19 mouse cellular contexts compared by ENCODE assay signal in the genomic region with DNA sequence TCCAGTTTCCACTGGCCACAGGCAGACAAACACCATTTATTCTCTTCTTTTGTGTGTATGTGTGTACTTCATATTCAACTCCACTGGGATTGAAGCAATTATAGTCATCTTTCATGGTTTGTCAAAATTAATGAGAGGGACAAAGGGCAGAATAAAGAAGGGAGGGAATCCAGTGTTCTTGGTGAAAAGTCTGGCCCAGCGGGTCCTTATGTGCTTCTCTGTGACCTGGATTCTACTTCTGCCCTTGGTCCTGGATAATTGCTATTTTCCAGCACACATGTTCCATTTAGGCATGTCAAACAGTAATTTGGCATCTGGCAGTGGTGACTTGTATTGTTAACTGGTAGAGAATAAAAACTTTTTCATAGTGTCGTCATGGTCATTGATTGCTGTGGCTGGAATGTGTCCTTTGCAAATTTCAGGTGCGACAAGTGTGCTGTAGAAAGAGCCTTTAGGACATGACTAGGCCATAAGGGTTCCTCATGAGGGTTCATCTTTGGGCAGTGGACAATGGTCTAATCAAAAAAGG. TPM values are rescaled to one million over a fixed set of nuclear protein-coding genes. Genes with fewer than 3 reads are reported as not detected.
A peak's percentile ranks its signal among the peaks of the same experiment; 100 is the strongest.
DNase-seq lines count a peak whose midpoint lies in the region; ATAC-seq and TF ChIP-seq lines count a peak whose summit lies in the region.
"Had no signal": no experiment of that assay in that cellular context is flagged by ENCODE, and none has a peak within 500 bp of the region (broad histone marks: within the 10 kb centered on the region; RNA-seq: fewer than 3 reads in every experiment).

No protein-coding gene starts in this region.

- no peak overlapping the region for H3K4me2 ChIP-seq in hindbrain, embryonic 14.5 days (replicated peaks)
- H3K4me2 ChIP-seq in midbrain, postnatal 0 days (ENCODE audit: low read depth, low read length, poor library complexity, severe bottlenecking): no peak overlapping the region

- H3K9ac ChIP-seq in hindbrain, embryonic 14.5 days: no peak overlapping the region
- no peak overlapping the region for H3K9ac ChIP-seq in midbrain, postnatal 0 days (replicated peaks; ENCODE audit: low read length, poor library complexity, severe bottlenecking)
- H3K9ac ChIP-seq: embryonic facial prominence, embryonic 13.5 days had no signal

- no peaks in the 10 kb centered on the region for H3K27me3 ChIP-seq in hindbrain, embryonic 10.5 days (ENCODE audit: insufficient read depth, poor library complexity, severe bottlenecking)
- H3K27me3 ChIP-seq in hindbrain, embryonic 14.5 days (ENCODE audit: control insufficient read depth, insufficient read depth, low read length): no peaks in the 10 kb centered on the region
- no peaks in the 10 kb centered on the region for H3K27me3 ChIP-seq in midbrain, postnatal 0 days (ENCODE audit: insufficient read depth, low read length)
- H3K27me3 ChIP-seq in midbrain, embryonic 10.5 days (ENCODE audit: low read depth, poor library complexity, severe bottlenecking): no peaks in the 10 kb centered on the region
- H3K27me3 ChIP-seq: embryonic facial prominence, embryonic 13.5 days had no signal

- ATAC-seq in hindbrain, embryonic 14.5 days (ENCODE audit: low FRiP score): no peak
- no peak for ATAC-seq in midbrain, postnatal 0 days (ENCODE audit: low FRiP score)
- ATAC-seq: inflammation-experienced regulatory T-cells, adult 6 months had no signal

- no peak overlapping the region for H3K27ac ChIP-seq in hindbrain, embryonic 10.5 days
- no peak overlapping the region for H3K27ac ChIP-seq in hindbrain, embryonic 14.5 days
- no peak overlapping the region for H3K27ac ChIP-seq in midbrain, postnatal 0 days (ENCODE audit: low read depth, low read length)
- H3K27ac ChIP-seq in midbrain, embryonic 10.5 days (replicated peaks): no peak overlapping the region
- H3K27ac ChIP-seq: embryonic facial prominence, embryonic 13.5 days had no signal

- H3K9me3 ChIP-seq in hindbrain, embryonic 10.5 days: no peaks in the 10 kb centered on the region
- no peaks in the 10 kb centered on the region for H3K9me3 ChIP-seq in hindbrain, embryonic 14.5 days (ENCODE audit: control insufficient read depth, low read length)
- no peaks in the 10 kb centered on the region for H3K9me3 ChIP-seq in midbrain, postnatal 0 days (ENCODE audit: low read length)
- H3K9me3 ChIP-seq in midbrain, embryonic 10.5 days (replicated peaks): no peaks in the 10 kb centered on the region
- H3K9me3 ChIP-seq: embryonic facial prominence, embryonic 13.5 days had no signal

- peaks cover 14% of the 10 kb centered on the region for H3K4me1 ChIP-seq in hindbrain, embryonic 10.5 days (replicated peaks)
- 0 out of 2 replicates have a peak, but pooled peaks cover 5% of the 10 kb centered on the region for H3K4me1 ChIP-seq in hindbrain, embryonic 14.5 days (replicated peaks; ENCODE audit: control insufficient read depth, insufficient read depth, low read length)
- H3K4me1 ChIP-seq in midbrain, postnatal 0 days (ENCODE audit: insufficient read depth, low read length): no peaks in the 10 kb centered on the region
- H3K4me1 ChIP-seq in midbrain, embryonic 10.5 days: peaks cover 16% of the 10 kb centered on the region

- H3K36me3 ChIP-seq in hindbrain, embryonic 10.5 days: no peaks in the 10 kb centered on the region
- H3K36me3 ChIP-seq in hindbrain, embryonic 14.5 days (replicated peaks; ENCODE audit: control insufficient read depth, insufficient read depth): no peaks in the 10 kb centered on the region
- no peaks in the 10 kb centered on the region for H3K36me3 ChIP-seq in midbrain, postnatal 0 days (ENCODE audit: insufficient read depth, low read length)
- no peaks in the 10 kb centered on the region for H3K36me3 ChIP-seq in midbrain, embryonic 10.5 days
- H3K36me3 ChIP-seq: embryonic facial prominence, embryonic 13.5 days had no signal

- DNase-seq in embryo, embryonic 11 days: peak; percentile 35
- no peak for DNase-seq in embryo, embryonic 10 days (ENCODE audit: low spot score)
- DNase-seq in hindbrain, embryonic 10.5 days (ENCODE audit: low spot score): peak; percentile 16
- DNase-seq in hindbrain, embryonic 14.5 days (ENCODE audit: low spot score): no peak
- DNase-seq in midbrain, postnatal 0 days (ENCODE audit: low spot score): peak; percentile 21
- DNase-seq in midbrain, embryonic 10.5 days (ENCODE audit: low spot score): no peak
- no peak for DNase-seq in left cerebral cortex, adult 8-10 months (ENCODE audit: low spot score in 2 of 2)
- DNase-seq in right cerebral cortex, postnatal 25 days: no peak
- DNase-seq: adrenal gland, adult 2 months; cerebellum, adult 11 months; cerebellum, postnatal 14 days; heart, postnatal 10 days; kidney, adult 9 months; lung, adult 2 months; lung, postnatal 36 days; right cerebral cortex, postnatal 4 days; thymus, postnatal 14 days had no signal

- TF ChIP-seq CTCF in midbrain, postnatal 0 days (IDR thresholded peaks at IDR 0.05): no peak

- no peak overlapping the region for H3K4me3 ChIP-seq in hindbrain, embryonic 10.5 days
- H3K4me3 ChIP-seq in hindbrain, embryonic 14.5 days (replicated peaks; ENCODE audit: low read length): no peak overlapping the region
- H3K4me3 ChIP-seq in midbrain, postnatal 0 days (ENCODE audit: low read depth, low read length): no peak overlapping the region
- H3K4me3 ChIP-seq in midbrain, embryonic 10.5 days: no peak overlapping the region
- H3K4me3 ChIP-seq: embryonic facial prominence, embryonic 13.5 days had no signal

- 54% methylated on average over 3 of the region's 3 CpGs for WGBS in hindbrain, embryonic 10.5 days
- WGBS in hindbrain, embryonic 14.5 days: 32% methylated on average over 3 of the region's 3 CpGs
- WGBS in midbrain, postnatal 0 days: 45% methylated on average over 3 of the region's 3 CpGs
- WGBS in midbrain, embryonic 10.5 days: 72% methylated on average over 3 of the region's 3 CpGs

RNA-seq across cellular contexts. Expression of gene Gbe1, which starts 2.2 kb away (rescaled TPM):
- polyA plus RNA-seq in hindbrain, embryonic 10.5 days (2016; fragmentation: Nextera tagmentation; extraction: Ambion mirVana): 14.2 and 15.0 TPM in 2 replicates
- polyA plus RNA-seq in hindbrain, embryonic 14.5 days (2014; fragmentation: Nextera tagmentation; extraction: Ambion mirVana): 15.2 and 17.4 TPM in 2 replicates
- total RNA-seq in midbrain, postnatal 0 days (2014; rRNA removed): 16.9 and 23.4 TPM in 2 replicates
- polyA plus RNA-seq in midbrain, postnatal 0 days (2015; fragmentation: Nextera tagmentation; extraction: Ambion mirVana): 21.4 and 21.7 TPM in 2 replicates
- polyA plus RNA-seq in midbrain, embryonic 10.5 days (2016; fragmentation: Nextera tagmentation; extraction: Ambion mirVana): 17.3 and 17.6 TPM in 2 replicates
- total RNA-seq in left cerebral cortex, adult 8-10 months (2022): 10 to 100 TPM; 10.5 to 11.7 (median 10.7) TPM

Comparison
In these comparisons a context has a peak if more than half of its experiments do, and no peak if none do; other contexts are left out.
1. DNase-seq: peak in embryo, embryonic 11 days (single experiment), hindbrain, embryonic 10.5 days (single experiment) and midbrain, postnatal 0 days (single experiment); none in embryo, embryonic 10 days (single experiment), hindbrain, embryonic 14.5 days (single experiment), midbrain, embryonic 10.5 days (single experiment), left cerebral cortex, adult 8-10 months (0 of 2) and right cerebral cortex, postnatal 25 days (single experiment).